In the genomic region with DNA sequence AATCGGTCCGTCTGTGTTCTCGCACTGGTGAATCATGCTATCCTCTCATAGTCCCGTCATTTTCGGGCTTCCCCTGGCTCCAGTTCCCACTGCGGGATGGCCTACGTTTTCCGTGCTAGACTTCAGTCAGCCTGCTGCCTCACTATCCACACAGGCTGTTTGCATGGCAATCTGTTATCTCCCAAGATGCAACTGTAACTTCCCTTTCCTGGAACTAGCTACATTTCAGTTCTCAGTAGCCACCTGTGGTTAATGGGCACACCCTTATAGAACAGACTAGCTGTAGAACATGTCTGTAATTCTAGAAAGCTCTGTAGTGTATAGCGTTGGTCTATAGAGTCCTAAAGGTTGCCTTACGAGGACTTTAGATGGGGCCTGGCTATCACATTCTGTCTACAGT, we compare ENCODE assay signal across 15 mouse cellular contexts. TPM values are rescaled to one million over a fixed set of nuclear protein-coding genes. Genes with fewer than 3 reads are reported as not detected.
A peak's percentile ranks its signal among the peaks of the same experiment; 100 is the strongest.
DNase-seq lines count a peak whose midpoint lies in the region; ATAC-seq and TF ChIP-seq lines count a peak whose summit lies in the region.
"Had no signal": no experiment of that assay in that cellular context is flagged by ENCODE, and none has a peak within 500 bp of the region (broad histone marks: within the 10 kb centered on the region; RNA-seq: fewer than 3 reads in every experiment).

No protein-coding gene starts in this region.

- DNase-seq in A20 (ENCODE audit: low read depth, low spot score) (peak; percentile 89), MEL (ENCODE audit: low read depth, low spot score) (peak; percentile 95), adipocyte (ENCODE audit: low spot score) (no peak)
- no peak for DNase-seq in left cerebral cortex, postnatal 4 days
- no peak for DNase-seq in forebrain, embryonic 14.5 days (ENCODE audit: low spot score)
- DNase-seq in kidney, postnatal 25 days = no peak
- DNase-seq: cerebellum, adult 11 months; lung, embryonic 14.5 days; right cerebral cortex, postnatal 4 days had no signal

- intact Hi-C loops in left cerebral cortex, postnatal 4 days (cut with DNase I) = no loop called here

- no peaks in the 10 kb centered on the region for H3K27me3 ChIP-seq in MEL (ENCODE audit: control insufficient read depth in 1 of 2, insufficient read depth in 2 of 2, low read length in 2 of 2)
- H3K27me3 ChIP-seq in forebrain, embryonic 14.5 days (replicated peaks; ENCODE audit: control insufficient read depth, insufficient read depth, low read length) = no peaks in the 10 kb centered on the region
- H3K27me3 ChIP-seq: hindbrain, embryonic 12.5 days; kidney, embryonic 15.5 days; midbrain, embryonic 13.5 days had no signal

- no peaks in the 10 kb centered on the region for H3K79me2 ChIP-seq in MEL (ENCODE audit: control insufficient read depth, insufficient read depth, low read length, poor library complexity)

- TF ChIP-seq CTCF in MEL (IDR thresholded peaks at IDR 0.05 in 2 of 3, conservative IDR thresholded peaks at IDR 0.05 in 1 of 3; ENCODE audit: control insufficient read depth in 1 of 3, insufficient read depth in 1 of 3, low read depth in 2 of 3, low read length in 3 of 3, poor library complexity in 1 of 3, severe bottlenecking in 1 of 3) = no peak

- H3K4me1 ChIP-seq in MEL (ENCODE audit: control insufficient read depth in 1 of 2, insufficient read depth in 2 of 2, low read length in 2 of 2) = peaks cover 6 to 23% of the 10 kb centered on the region in 2 experiments; a peak in 2 of 4 replicates
- no peaks in the 10 kb centered on the region for H3K4me1 ChIP-seq in forebrain, embryonic 14.5 days (ENCODE audit: control insufficient read depth, insufficient read depth, low read length)
- H3K4me1 ChIP-seq: hindbrain, embryonic 12.5 days; midbrain, embryonic 13.5 days had no signal

- peak overlapping the region; percentile 76 for H3K9ac ChIP-seq in MEL (ENCODE audit: control insufficient read depth, low read depth, low read length, poor library complexity, severe bottlenecking)
- no peak overlapping the region for H3K9ac ChIP-seq in forebrain, embryonic 14.5 days (ENCODE audit: low read length)
- H3K9ac ChIP-seq: hindbrain, embryonic 12.5 days; kidney, embryonic 15.5 days; lung, embryonic 14.5 days; midbrain, embryonic 13.5 days had no signal

- ATAC-seq in erythroid progenitor cell, adult 5-6 weeks (replicated peaks; ENCODE audit: low FRiP score, poor library complexity, severe bottlenecking) = peak; percentile 74
- ATAC-seq in megakaryocyte, adult 5-6 weeks (ENCODE audit: poor library complexity, severe bottlenecking) = peak; percentile 83
- ATAC-seq in forebrain, embryonic 14.5 days = no peak
- ATAC-seq: midbrain, embryonic 13.5 days had no signal

- TF ChIP-seq EP300 in MEL (IDR thresholded peaks at IDR 0.05; ENCODE audit: low read depth in 1 of 2, low read length in 2 of 2) = peak; percentile 78 to 89

- H3K9me3 ChIP-seq in MEL (replicated peaks; ENCODE audit: insufficient read depth, low read length) = no peaks in the 10 kb centered on the region
- no peaks in the 10 kb centered on the region for H3K9me3 ChIP-seq in forebrain, embryonic 14.5 days (replicated peaks; ENCODE audit: control insufficient read depth, low read length)
- H3K9me3 ChIP-seq: forebrain, embryonic 10.5 days; hindbrain, embryonic 12.5 days; kidney, embryonic 15.5 days; midbrain, embryonic 13.5 days had no signal

- peak overlapping the region; percentile 23 to 58 for H3K4me3 ChIP-seq in MEL (ENCODE audit: control insufficient read depth in 1 of 2, insufficient read depth in 1 of 2, low read depth in 2 of 2, low read length in 2 of 2)
- no peak overlapping the region for H3K4me3 ChIP-seq in forebrain, embryonic 14.5 days (ENCODE audit: low read depth, low read length)
- H3K4me3 ChIP-seq: forebrain, embryonic 10.5 days; hindbrain, embryonic 12.5 days; kidney, embryonic 15.5 days; midbrain, embryonic 13.5 days had no signal

- H3K36me3 ChIP-seq in MEL (ENCODE audit: control insufficient read depth in 1 of 2, insufficient read depth in 2 of 2, low read length in 2 of 2) = peaks cover 0 to 8% of the 10 kb centered on the region in 2 experiments; a peak in 2 of 4 replicates
- no peaks in the 10 kb centered on the region for H3K36me3 ChIP-seq in forebrain, embryonic 14.5 days (ENCODE audit: control insufficient read depth, insufficient read depth, low read length)
- H3K36me3 ChIP-seq: forebrain, embryonic 10.5 days; hindbrain, embryonic 12.5 days; kidney, embryonic 15.5 days; midbrain, embryonic 13.5 days had no signal

- WGBS in forebrain, embryonic 14.5 days = 86% methylated on average over 10 of the region's 10 CpGs

- no peak for TF ChIP-seq RAD21 in MEL (IDR thresholded peaks at IDR 0.05; ENCODE audit: low read depth, low read length)

- H3K4me2 ChIP-seq in forebrain, embryonic 14.5 days (ENCODE audit: low read length) = no peak overlapping the region
- H3K4me2 ChIP-seq: hindbrain, embryonic 12.5 days; lung, embryonic 14.5 days; midbrain, embryonic 13.5 days had no signal

- peak; percentile 29 to 70; a peak in 2 of 4 replicates for TF ChIP-seq POLR2A in MEL (IDR thresholded peaks at IDR 0.05; ENCODE audit: control insufficient read depth in 1 of 2, insufficient read depth in 1 of 2, low read depth in 1 of 2, low read length in 2 of 2, poor library complexity in 1 of 2)

- H3K27ac ChIP-seq in MEL (ENCODE audit: control insufficient read depth, low read depth, low read length) = peak overlapping the region; percentile 100
- no peak overlapping the region for H3K27ac ChIP-seq in forebrain, embryonic 14.5 days (ENCODE audit: low read depth, low read length)
- H3K27ac ChIP-seq: forebrain, embryonic 10.5 days; hindbrain, embryonic 12.5 days; kidney, embryonic 15.5 days; midbrain, embryonic 13.5 days had no signal

TF ChIP-seq in MEL, 35 proteins besides CTCF, POLR2A, EP300 and RAD21 (continues in another document):
- TF ChIP-seq GABPA (IDR thresholded peaks at IDR 0.05; ENCODE audit: low read depth, low read length) (no peak), MYB (IDR thresholded peaks at IDR 0.05; ENCODE audit: low read depth, low read length) (peak; percentile 72; the same call in 1 of the 2 replicates), HCFC1 (IDR thresholded peaks at IDR 0.05; ENCODE audit: low read depth, low read length) (peak; percentile 63), E2F4 (IDR thresholded peaks at IDR 0.05; ENCODE audit: borderline replicate concordance, low read depth, low read length) (no peak), TBP (IDR thresholded peaks at IDR 0.05; ENCODE audit: low read depth, low read length) (peak; percentile 87), CHD1 (IDR thresholded peaks at IDR 0.05; ENCODE audit: low read depth, low read length) (no peak), MAFK (IDR thresholded peaks at IDR 0.05; ENCODE audit: borderline replicate concordance, low read depth, low read length) (no peak), ZKSCAN1 (IDR thresholded peaks at IDR 0.05; ENCODE audit: low read depth, low read length) (no peak), ZNF384 (IDR thresholded peaks at IDR 0.05; ENCODE audit: low read depth, low read length) (no peak), SMC3 (IDR thresholded peaks at IDR 0.05; ENCODE audit: low read depth, low read length) (no peak), ZC3H11A (IDR thresholded peaks at IDR 0.05; ENCODE audit: low read depth, low read length) (no peak), RCOR1 (IDR thresholded peaks at IDR 0.05; ENCODE audit: low read depth, low read length) (peak; percentile 49), ZMIZ1 (IDR thresholded peaks at IDR 0.05; ENCODE audit: low read depth, low read length) (0 out of 2 replicates have a peak, but pooled peaks have one; percentile 50), ETS1 (IDR thresholded peaks at IDR 0.05; ENCODE audit: low read depth, low read length) (peak; percentile 94), POLR2AphosphoS2 (IDR thresholded peaks at IDR 0.05; ENCODE audit: low read length) (0 out of 2 replicates have a peak, but pooled peaks have one; percentile 45), SIN3A (IDR thresholded peaks at IDR 0.05; ENCODE audit: low read length) (peak; percentile 94), MYC (IDR thresholded peaks at IDR 0.05; ENCODE audit: low read depth, low read length) (peak; percentile 91), TCF12 (IDR thresholded peaks at IDR 0.05; ENCODE audit: low read depth, low read length) (peak; percentile 71; the same call in 1 of the 2 replicates), ELF1 (IDR thresholded peaks at IDR 0.05; ENCODE audit: low read depth, low read length) (no peak), MXI1 (IDR thresholded peaks at IDR 0.05; ENCODE audit: low read depth, low read length) (peak; percentile 62), JUND (IDR thresholded peaks at IDR 0.05; ENCODE audit: low read depth, low read length) (no peak), GATA1 (IDR thresholded peaks at IDR 0.05; ENCODE audit: low read depth, low read length) (peak; percentile 90), USF2 (IDR thresholded peaks at IDR 0.05; ENCODE audit: borderline replicate concordance in 1 of 2, insufficient read depth in 1 of 2, low read depth in 1 of 2, low read length in 2 of 2) (no peak), POLR2AphosphoS5 (IDR thresholded peaks at IDR 0.05; ENCODE audit: borderline replicate concordance, low read depth, low read length) (no peak)

RNA-seq across cellular contexts. Expression of a gene that starts 6.3 kb away (rescaled TPM):
- 34.1 and 43.1 TPM in 2 replicates for total RNA-seq in MEL (2012; rRNA removed)
- polyA plus RNA-seq in MEL (2012; ENCODE audit: insufficient read depth in 1 of 2, insufficient read length in 2 of 2, low read depth in 1 of 2, low replicate concordance in 2 of 2, missing spikeins in 1 of 2) = 10 to 100 TPM; 35.2 to 38.0 TPM
- 10.8 and 16.8 TPM in 2 replicates for total RNA-seq in erythroid progenitor cell, adult 5-6 weeks (2015; ENCODE audit: low replicate concordance)
- 18.9 and 37.5 TPM in 2 replicates for total RNA-seq in erythroid progenitor cell, adult 5-6 weeks (2017; ENCODE audit: low replicate concordance)
- 11.5 and 13.1 TPM in 2 replicates for total RNA-seq in megakaryocyte, adult 5-6 weeks (2015)
- 36.8 and 46.0 TPM in 2 replicates for total RNA-seq in megakaryocyte, adult 5-6 weeks (2017)
- total RNA-seq in left cerebral cortex, postnatal 4 days (2021) = 10 to 100 TPM; 52.0 to 57.8 TPM
- polyA plus RNA-seq in forebrain, embryonic 14.5 days (2014; fragmentation: Nextera tagmentation; extraction: Ambion mirVana) = 20.7 and 28.0 TPM in 2 replicates

RNA-seq across cellular contexts. Expression of a gene that starts 17.6 kb away (rescaled TPM):
- total RNA-seq in MEL (2012; rRNA removed) = 0.12 and 0.16 TPM in 2 replicates
- under 1 TPM in 1 of 2 experiments, not detected in 1; 0.42 TPM for polyA plus RNA-seq in MEL (2012; ENCODE audit: insufficient read depth in 1 of 2, insufficient read length in 2 of 2, low read depth in 1 of 2, low replicate concordance in 2 of 2, missing spikeins in 1 of 2)
- total RNA-seq in erythroid progenitor cell, adult 5-6 weeks (2015; ENCODE audit: low replicate concordance) = 1.1 and 1.3 TPM in 2 replicates
- total RNA-seq in erythroid progenitor cell, adult 5-6 weeks (2017; ENCODE audit: low replicate concordance) = 0.30 and 0.39 TPM in 2 replicates
- total RNA-seq in megakaryocyte, adult 5-6 weeks (2015) = 1.0 and 1.2 TPM in 2 replicates
- total RNA-seq in megakaryocyte, adult 5-6 weeks (2017) = 1.2 and 4.4 TPM in 2 replicates
- 1 to 10 TPM; 5.0 to 5.2 TPM for total RNA-seq in left cerebral cortex, postnatal 4 days (2021)
- 8.6 and 9.6 TPM in 2 replicates for polyA plus RNA-seq in forebrain, embryonic 14.5 days (2014; fragmentation: Nextera tagmentation; extraction: Ambion mirVana)

Comparison
In these comparisons a context has a peak if more than half of its experiments do, and no peak if none do; other contexts are left out.
1. DNase-seq: peak in A20 (single experiment) and MEL (single experiment); none in adipocyte (single experiment), left cerebral cortex, postnatal 4 days (single experiment), forebrain, embryonic 14.5 days (single experiment) and kidney, postnatal 25 days (0 of 2).